Mouse (Mus musculus): ENCODE results near the gene Foxa2.

Gene Foxa2

GRCm38 (mm10) chr2:148038366-148039310, 8.1 kb downstream of the Foxa2 start:
- DNase-seq = no peak

- no peak for DNase-seq
These were observed 10.1 kb downstream of the Foxa2 start for GRCm38 (mm10) chr2:148036611-148037160.

- DNase-seq = no peak
These were observed 15.6 kb downstream of the Foxa2 start for GRCm38 (mm10) chr2:148030991-148031675.

- DNase-seq = no peak
These were observed 16.2 kb downstream of the Foxa2 start for GRCm38 (mm10) chr2:148030613-148030935.

- DNase-seq = no peak
These were observed 16.8 kb downstream of the Foxa2 start for GRCm38 (mm10) chr2:148029751-148030612.

- DNase-seq = no peak
These were observed 17.6 kb downstream of the Foxa2 start for GRCm38 (mm10) chr2:148029050-148029608.

GRCm38 (mm10) chr2:148026366-148026765, 20.4 kb downstream of the Foxa2 start:
- no peak for DNase-seq

- no peak for DNase-seq
These were observed 21.3 kb downstream of the Foxa2 start for GRCm38 (mm10) chr2:148025481-148025880.

- no peak for DNase-seq
These were observed 22.4 kb downstream of the Foxa2 start for GRCm38 (mm10) chr2:148024268-148024935.

- no peak for DNase-seq
These were observed 23.4 kb downstream of the Foxa2 start for GRCm38 (mm10) chr2:148023340-148023806.

- DNase-seq = no peak
These were observed 24.7 kb downstream of the Foxa2 start for GRCm38 (mm10) chr2:148021919-148022570.

GRCm38 (mm10) chr2:148021016-148021415, 25.8 kb downstream of the Foxa2 start:
- no peak for DNase-seq

GRCm38 (mm10) chr2:148020125-148020524, 26.6 kb downstream of the Foxa2 start:
- DNase-seq = no peak

- DNase-seq = no peak
These were observed 28.7 kb downstream of the Foxa2 start for GRCm38 (mm10) chr2:148017782-148018690.

GRCm38 (mm10) chr2:148013382-148013781, 33.4 kb downstream of the Foxa2 start:
- no peak for DNase-seq

GRCm38 (mm10) chr2:148009049-148009448, 37.7 kb downstream of the Foxa2 start:
- no peak for DNase-seq

- DNase-seq = no peak
These were observed 41.9 kb downstream of the Foxa2 start for GRCm38 (mm10) chr2:148004554-148005521.

- DNase-seq = no peak
These were observed 43.3 kb downstream of the Foxa2 start for GRCm38 (mm10) chr2:148003511-148003910.
